Mouse (Mus musculus) limb, embryonic 15.5 days (tissue): ENCODE results near the gene Hs6st3. TPM values are rescaled to one million over a fixed set of nuclear protein-coding genes. Genes with fewer than 3 reads are reported as not detected.

Experiments
- ATAC-seq: fragments of 200-750 bp; cut with Nextera tagmentation; 2 replicates; pipeline ENCODE4 v1.8.0; 2017; ENCODE audit warnings: low read depth, moderate TSS enrichment; ENCODE audit not compliant: insufficient number of reproducible peaks, low FRiP score, low TSS enrichment
- H3K27ac ChIP-seq: fragments of 300-500 bp; sonication (generic); 2 replicates; pipeline ENCODE4 v1.5.1; 2015; ENCODE audit warnings: moderate library complexity, mild to moderate bottlenecking, inconsistent platforms
- H3K27me3 ChIP-seq: fragments of 300-500 bp; sonication (generic); 2 replicates; pipeline ENCODE4 v1.6.1; 2015; ENCODE audit warnings: inconsistent platforms
- H3K36me3 ChIP-seq: fragments of 300-500 bp; sonication (generic); 2 replicates; pipeline ENCODE4 v1.6.1; 2015; ENCODE audit warnings: inconsistent platforms
- H3K4me1 ChIP-seq: fragments of 300-500 bp; sonication (generic); 2 replicates; pipeline ENCODE4 v1.6.1; 2015; ENCODE audit warnings: inconsistent platforms
- H3K4me2 ChIP-seq: fragments of 300-500 bp; sonication (generic); 2 replicates; pipeline ENCODE4 v1.6.1; 2015; ENCODE audit warnings: mild to moderate bottlenecking, inconsistent platforms
- H3K4me3 ChIP-seq: fragments of 300-500 bp; sonication (generic); 2 replicates; pipeline ENCODE4 v1.5.1; 2015; ENCODE audit warnings: mild to moderate bottlenecking, inconsistent platforms
- H3K9ac ChIP-seq: fragments of 300-500 bp; sonication (generic); 2 replicates; pipeline ENCODE4 v1.6.1; 2015; ENCODE audit warnings: inconsistent platforms
- H3K9me3 ChIP-seq: fragments of 300-500 bp; sonication (generic); 2 replicates; pipeline ENCODE4 v1.6.1; 2016; ENCODE audit warnings: inconsistent platforms
- whole genome bisulfite sequencing: fragments of 180-500 bp; shearing (Covaris S2); methylation state at CpG from one replicate; pipeline ENCODE4 v1.1.7; 2015; 5-methylcytosine and 5-hydroxymethylcytosine counted together
- polyA plus RNA-seq: library from polyadenylated mRNA; unstranded; fragments of >200 nt; fragmentation: Nextera tagmentation; extraction: Ambion mirVana; gene quantifications from 2 replicates; pipeline ENCODE4 v1.2.1, GENCODE M21; 2015

Gene Hs6st3
- polyA plus RNA-seq: 0.24 and 0.26 TPM in 2 replicates

DNA sequence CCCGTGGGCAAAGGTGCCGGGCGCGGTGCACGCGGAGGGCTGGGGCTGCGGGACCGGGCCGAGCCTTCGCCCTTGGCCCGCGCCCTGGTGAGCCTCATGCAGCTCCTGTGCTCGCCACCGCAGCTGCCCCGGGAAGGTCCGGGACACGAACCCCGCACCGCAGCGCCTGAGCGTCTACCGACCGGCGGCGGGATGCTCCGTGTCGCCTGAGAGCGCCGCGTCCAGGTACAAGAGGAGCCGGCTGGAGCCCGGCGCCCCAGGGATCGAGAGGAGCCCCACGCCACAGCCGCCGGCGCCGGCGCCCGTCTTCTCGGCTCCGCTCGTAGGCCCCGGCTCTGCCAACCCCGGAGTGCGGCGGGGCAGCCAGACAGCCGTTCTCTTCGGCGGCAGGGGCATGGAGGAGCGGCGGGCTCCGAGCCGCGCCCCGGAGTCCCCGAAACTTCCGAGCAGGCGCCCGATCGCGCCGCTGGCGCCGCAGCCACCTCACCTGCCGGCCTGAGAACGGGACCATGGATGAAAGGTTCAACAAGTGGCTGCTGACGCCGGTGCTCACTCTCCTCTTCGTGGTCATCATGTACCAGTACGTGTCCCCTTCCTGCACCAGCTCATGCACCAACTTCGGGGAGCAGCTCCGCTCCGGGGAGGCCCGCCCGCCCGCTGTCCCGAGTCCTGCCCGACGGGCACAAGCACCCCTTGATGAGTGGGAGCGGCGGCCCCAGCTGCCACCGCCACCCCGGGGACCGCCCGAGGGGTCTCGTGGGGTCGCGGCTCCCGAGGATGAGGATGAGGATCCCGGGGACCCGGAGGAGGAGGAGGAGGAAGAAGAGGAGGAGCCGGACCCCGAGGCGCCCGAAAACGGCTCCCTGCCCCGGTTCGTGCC, at the start of gene Hs6st3:
TSS of gene Hs6st3 (plus strand) at position 436 of the 880 bp plus-strand sequence.
- H3K9me3 ChIP-seq: no peaks in the 10 kb centered on the region
- peak within 1 kb of the TSS; percentile 56 for H3K9ac ChIP-seq
- H3K4me3 ChIP-seq: peak within 1 kb of the TSS; percentile 69
- peaks cover 14% of the 10 kb centered on the region for H3K4me1 ChIP-seq
- H3K36me3 ChIP-seq: no peaks in the 10 kb centered on the region
- H3K27me3 ChIP-seq: peaks cover 57% of the 10 kb centered on the region
- H3K4me2 ChIP-seq: peak within 1 kb of the TSS; percentile 99
- H3K27ac ChIP-seq: no peak within 1 kb of the TSS
- no peak for ATAC-seq
- under 1% methylated on average over 100 of the region's 100 CpGs for WGBS

DNA sequence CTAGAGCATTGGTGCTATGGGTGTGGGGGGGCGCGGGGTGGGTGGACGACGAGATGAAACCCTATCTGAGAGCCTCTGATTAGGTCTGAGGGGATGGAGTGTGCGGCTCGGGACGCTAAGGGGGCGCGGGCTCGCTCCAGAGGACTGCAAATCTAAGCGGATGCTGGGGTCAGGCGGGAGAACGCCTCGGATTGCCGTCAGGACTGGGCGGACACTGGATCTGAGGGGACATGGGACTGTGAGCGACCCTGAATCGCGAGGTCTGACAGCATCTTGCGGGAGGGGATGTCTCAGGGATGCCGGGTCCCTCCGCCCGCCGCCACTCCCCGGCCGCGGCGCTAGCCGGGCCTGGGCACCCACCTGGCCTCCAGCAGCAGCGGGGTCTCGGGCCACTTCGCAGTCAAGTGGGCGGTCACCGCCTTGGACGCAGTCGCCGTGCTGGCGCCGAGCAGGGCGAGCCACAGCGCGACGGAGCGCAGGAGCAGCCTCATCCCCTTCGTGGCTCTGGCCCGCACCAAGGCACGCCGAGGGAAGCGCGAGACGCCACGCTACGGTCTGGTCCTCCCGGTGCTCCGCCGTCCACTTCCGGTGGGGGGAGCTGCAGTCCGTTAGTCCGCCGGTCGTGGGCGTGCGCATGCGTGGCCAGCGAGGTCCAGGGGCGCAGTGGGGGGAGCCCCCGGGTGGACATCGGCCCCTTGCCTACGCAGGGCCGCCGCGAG, 39.1 kb upstream of the Hs6st3 start, which contains the start of gene Uggt2:
TSS of gene Uggt2 (minus strand) at position 580 of the 719 bp plus-strand sequence.
- H3K9me3 ChIP-seq: no peaks in the 10 kb centered on the region
- ATAC-seq: peak; percentile 92
- H3K4me2 ChIP-seq: peak within 1 kb of the TSS; percentile 84
- H3K9ac ChIP-seq: peak within 1 kb of the TSS; percentile 89
- H3K36me3 ChIP-seq: no peaks in the 10 kb centered on the region; the same call in 1 of the 2 replicates
- H3K27me3 ChIP-seq: no peaks in the 10 kb centered on the region
- H3K27ac ChIP-seq: peak within 1 kb of the TSS; percentile 85
- WGBS: under 1% methylated on average over 71 of the region's 72 CpGs
- H3K4me1 ChIP-seq: peaks cover 9% of the 10 kb centered on the region; the same call in 1 of the 2 replicates
- H3K4me3 ChIP-seq: peak within 1 kb of the TSS; percentile 86

DNA sequence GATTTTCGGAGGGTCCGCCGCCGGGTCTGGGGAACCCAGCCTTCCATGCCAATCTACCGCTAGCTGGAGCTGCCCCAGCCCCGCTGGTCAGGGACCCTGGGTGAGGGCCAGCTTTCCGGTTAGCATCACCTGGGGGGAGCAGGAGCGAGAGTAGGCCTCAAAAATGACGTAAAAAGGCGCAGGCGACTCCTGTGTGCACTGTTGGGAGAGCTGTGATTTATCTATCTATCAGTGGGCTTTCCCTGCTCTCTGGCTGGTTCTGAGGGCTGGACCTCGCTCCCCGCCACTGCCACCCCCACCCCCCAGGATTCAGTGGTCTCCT, 38.6 kb upstream of the Hs6st3 start:
- no peaks in the 10 kb centered on the region for H3K9me3 ChIP-seq
- H3K27me3 ChIP-seq: no peaks in the 10 kb centered on the region
- H3K9ac ChIP-seq: peak overlapping the region; percentile 89
- peak overlapping the region; percentile 85 for H3K27ac ChIP-seq
- peak overlapping the region; percentile 84 for H3K4me2 ChIP-seq
- H3K36me3 ChIP-seq: no peaks in the 10 kb centered on the region; the same call in 1 of the 2 replicates
- peaks cover 9% of the 10 kb centered on the region; the same call in 1 of the 2 replicates for H3K4me1 ChIP-seq
- ATAC-seq: peak; percentile 64; the same call in 1 of the 2 replicates
- WGBS: 2% methylated on average over 13 of the region's 13 CpGs
- peak overlapping the region; percentile 86 for H3K4me3 ChIP-seq

DNA sequence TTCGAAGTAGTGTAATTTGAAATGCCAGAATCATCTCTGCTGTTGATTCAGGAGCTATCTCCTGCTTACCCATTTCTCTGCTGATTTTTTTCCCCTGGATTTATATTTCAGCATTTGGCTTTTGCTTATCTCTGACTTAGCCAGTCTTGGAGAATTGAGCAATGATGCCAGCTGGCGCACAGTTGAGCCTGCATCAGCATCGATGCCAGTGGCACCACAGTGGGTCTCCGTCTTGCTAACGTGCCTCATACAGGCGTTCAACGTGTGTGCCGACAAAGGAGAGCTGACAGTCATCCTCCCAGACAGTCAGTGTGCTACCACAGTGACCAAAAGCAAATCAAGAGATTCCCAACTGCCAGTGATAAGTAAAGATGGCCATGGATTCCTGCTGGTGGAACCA, 30.6 kb upstream of the Hs6st3 start:
- H3K36me3 ChIP-seq: no peaks in the 10 kb centered on the region
- no peak overlapping the region for H3K27ac ChIP-seq
- H3K4me1 ChIP-seq: no peaks in the 10 kb centered on the region
- H3K9me3 ChIP-seq: no peaks in the 10 kb centered on the region
- H3K4me3 ChIP-seq: no peak overlapping the region
- H3K27me3 ChIP-seq: no peaks in the 10 kb centered on the region
- ATAC-seq: no peak
- no peak overlapping the region for H3K9ac ChIP-seq
- H3K4me2 ChIP-seq: no peak overlapping the region
- WGBS: 92% methylated on average over 8 of the region's 8 CpGs

DNA sequence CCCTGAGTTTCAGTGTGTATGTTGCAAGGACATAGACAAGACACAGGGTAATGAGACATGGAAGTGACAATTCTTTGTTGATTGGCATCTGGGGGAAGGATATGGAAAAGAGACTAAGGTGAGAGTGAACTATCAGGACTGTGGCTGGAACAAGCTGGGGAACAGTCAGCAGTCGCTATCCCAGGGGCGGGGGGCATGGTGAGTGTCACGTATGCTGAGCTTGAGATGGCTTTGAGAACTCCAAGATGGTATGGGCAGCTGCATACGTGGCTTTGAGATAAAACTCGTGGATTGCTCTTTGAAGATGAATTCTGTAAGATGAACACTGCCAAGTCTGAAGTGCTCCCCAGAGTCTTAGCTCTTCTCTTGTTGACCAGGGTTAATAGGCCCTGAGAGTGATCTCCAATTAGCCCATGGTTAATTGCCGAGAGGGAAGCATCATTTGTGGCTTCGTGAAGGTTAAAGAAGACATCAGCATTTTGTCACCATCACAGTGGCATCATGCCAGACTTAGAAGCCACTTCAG, 29.3 kb upstream of the Hs6st3 start:
- Histone ChIP-seq H3K4me3 (no peak overlapping the region), H3K27me3 (no peaks in the 10 kb centered on the region), H3K4me1 (no peaks in the 10 kb centered on the region), H3K4me2 (no peak overlapping the region), H3K36me3 (no peaks in the 10 kb centered on the region), H3K27ac (no peak overlapping the region), H3K9me3 (no peaks in the 10 kb centered on the region), H3K9ac (no peak overlapping the region)
- 72% methylated on average over 7 of the region's 7 CpGs for WGBS
- no peak for ATAC-seq

DNA sequence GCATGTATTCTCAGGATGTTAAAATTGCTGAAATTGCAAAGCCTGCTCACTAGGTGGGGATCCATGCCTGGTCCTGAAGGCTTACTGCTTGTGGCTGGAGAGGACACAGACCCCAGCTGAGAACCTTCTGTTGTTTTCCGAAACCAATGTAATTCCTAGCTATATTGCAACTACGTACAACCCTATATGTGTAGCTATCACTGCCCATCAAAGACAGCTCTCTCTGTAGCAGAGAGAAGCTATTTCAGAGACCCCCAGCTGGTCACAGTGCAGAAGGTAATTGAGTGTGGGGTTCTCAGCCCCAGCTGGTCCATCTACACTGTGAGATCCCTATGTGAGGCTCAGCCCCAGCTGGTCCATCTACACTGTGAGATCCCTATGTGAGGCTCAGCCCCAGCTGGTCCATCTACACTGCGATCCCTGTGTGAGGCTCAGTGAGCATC, 28.3 kb upstream of the Hs6st3 start:
- no peaks in the 10 kb centered on the region for H3K4me1 ChIP-seq
- H3K4me2 ChIP-seq: no peak overlapping the region
- H3K9me3 ChIP-seq: no peaks in the 10 kb centered on the region
- no peak overlapping the region for H3K4me3 ChIP-seq
- no peak overlapping the region for H3K27ac ChIP-seq
- ATAC-seq: no peak
- no peak overlapping the region for H3K9ac ChIP-seq
- H3K27me3 ChIP-seq: no peaks in the 10 kb centered on the region
- WGBS: 83% methylated on average over 3 of the region's 3 CpGs
- H3K36me3 ChIP-seq: no peaks in the 10 kb centered on the region

DNA sequence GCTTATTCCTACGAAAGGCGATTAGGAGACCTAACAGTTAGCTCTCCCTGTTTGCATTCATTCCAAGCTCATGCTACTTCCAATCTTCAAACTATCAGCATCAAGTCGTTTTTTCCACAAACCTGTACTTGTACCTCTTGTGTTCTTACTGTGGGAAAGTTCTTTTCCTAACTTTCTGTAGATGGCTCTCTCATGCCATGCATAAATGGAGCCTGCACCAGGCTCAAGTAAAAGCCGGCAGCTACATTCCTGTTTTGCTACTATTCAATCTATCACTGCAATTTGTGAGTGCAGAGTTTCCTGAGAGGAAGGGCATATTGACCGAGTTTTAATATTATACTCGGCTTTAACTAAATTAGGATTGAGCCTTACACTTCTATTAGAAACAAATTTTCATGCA, 25.6 kb upstream of the Hs6st3 start:
- ATAC-seq: no peak
- no peak overlapping the region for H3K4me3 ChIP-seq
- H3K27ac ChIP-seq: no peak overlapping the region
- no peaks in the 10 kb centered on the region for H3K4me1 ChIP-seq
- WGBS: 53% methylated on average over 6 of the region's 6 CpGs
- H3K9me3 ChIP-seq: no peaks in the 10 kb centered on the region
- no peaks in the 10 kb centered on the region for H3K27me3 ChIP-seq
- no peak overlapping the region for H3K4me2 ChIP-seq
- no peak overlapping the region for H3K9ac ChIP-seq
- H3K36me3 ChIP-seq: no peaks in the 10 kb centered on the region

DNA sequence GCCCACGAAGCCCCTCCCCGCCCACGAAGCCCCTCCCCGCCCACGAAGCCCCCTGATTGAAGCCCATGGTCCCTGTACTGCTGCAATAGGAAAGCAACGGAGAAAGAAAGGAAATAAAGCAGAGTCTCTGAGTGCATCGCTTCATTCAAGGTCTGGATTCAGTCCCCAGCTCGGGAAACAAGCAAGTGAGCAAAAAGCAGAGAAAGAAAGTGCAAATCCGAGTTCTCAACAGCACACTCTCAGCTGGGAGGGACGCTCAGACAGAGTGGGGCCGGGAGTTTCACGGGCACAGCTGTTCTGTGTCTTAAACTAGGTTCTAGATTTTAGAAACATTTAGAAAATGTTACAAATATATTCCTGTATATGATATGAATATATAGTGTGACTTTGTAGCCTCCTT, 14.6 kb upstream of the Hs6st3 start:
- Histone ChIP-seq H3K27me3 (no peaks in the 10 kb centered on the region), H3K9ac (0 out of 2 replicates have a peak overlapping the region, but pooled peaks have one; percentile 26), H3K9me3 (no peaks in the 10 kb centered on the region), H3K36me3 (no peaks in the 10 kb centered on the region), H3K27ac (peak overlapping the region; percentile 11; the same call in 1 of the 2 replicates), H3K4me2 (peak overlapping the region; percentile 50), H3K4me1 (no peaks in the 10 kb centered on the region), H3K4me3 (peak overlapping the region; percentile 36)
- no peak for ATAC-seq
- 3% methylated on average over 12 of the region's 12 CpGs for WGBS

DNA sequence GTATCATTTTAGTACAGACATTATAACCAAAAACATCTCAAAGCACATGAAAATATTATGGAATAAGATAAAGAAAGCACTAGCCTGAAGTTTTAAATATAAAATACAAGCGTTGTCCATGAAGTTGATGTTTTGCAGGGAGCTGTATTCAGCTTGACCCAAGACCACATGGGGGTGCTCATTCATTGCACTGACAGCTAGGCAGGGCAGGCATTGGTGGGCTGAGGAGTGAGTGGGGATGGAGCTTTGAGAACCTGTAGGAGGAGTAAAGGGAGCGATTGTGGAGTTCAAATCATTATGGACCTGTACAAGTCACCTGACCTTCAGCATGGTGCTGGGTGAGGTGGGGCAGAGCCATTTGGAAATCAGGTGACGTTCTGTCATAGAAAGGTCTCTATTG, 14.1 kb upstream of the Hs6st3 start:
- no peaks in the 10 kb centered on the region for H3K4me1 ChIP-seq
- no peaks in the 10 kb centered on the region for H3K36me3 ChIP-seq
- H3K27ac ChIP-seq: no peak overlapping the region
- 30% methylated on average over 3 of the region's 3 CpGs for WGBS
- peak overlapping the region; percentile 36 for H3K4me3 ChIP-seq
- H3K9ac ChIP-seq: no peak overlapping the region
- H3K9me3 ChIP-seq: no peaks in the 10 kb centered on the region
- no peaks in the 10 kb centered on the region for H3K27me3 ChIP-seq
- ATAC-seq: 0 out of 2 replicates have a peak, but pooled peaks have one; percentile 52
- peak overlapping the region; percentile 50 for H3K4me2 ChIP-seq

DNA sequence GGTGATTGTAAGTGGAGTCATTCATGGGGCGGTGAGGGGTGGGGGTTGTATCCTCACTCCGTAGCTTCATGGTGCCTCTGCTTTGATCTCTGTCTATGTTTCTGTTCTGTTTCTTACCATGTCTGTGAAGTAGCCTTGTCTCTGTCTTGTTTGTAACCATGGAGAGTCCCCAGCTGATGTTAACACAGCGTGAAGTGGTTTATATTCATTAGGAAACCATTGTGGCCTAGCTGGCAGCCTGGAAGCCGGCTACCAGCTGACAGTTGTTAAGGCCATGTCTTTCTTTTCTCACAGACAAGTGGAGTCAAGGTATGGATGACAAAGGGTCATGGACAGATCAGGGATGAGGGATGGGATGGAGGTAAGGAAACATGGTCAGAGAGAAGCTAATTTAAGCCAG, 12.3 kb upstream of the Hs6st3 start:
- no peaks in the 10 kb centered on the region for H3K27me3 ChIP-seq
- H3K27ac ChIP-seq: no peak overlapping the region
- H3K4me3 ChIP-seq: no peak overlapping the region
- no peaks in the 10 kb centered on the region for H3K36me3 ChIP-seq
- no peak for ATAC-seq
- 65% methylated on average over 4 of the region's 4 CpGs for WGBS
- no peaks in the 10 kb centered on the region for H3K9me3 ChIP-seq
- H3K4me1 ChIP-seq: no peaks in the 10 kb centered on the region
- H3K4me2 ChIP-seq: no peak overlapping the region
- H3K9ac ChIP-seq: no peak overlapping the region

DNA sequence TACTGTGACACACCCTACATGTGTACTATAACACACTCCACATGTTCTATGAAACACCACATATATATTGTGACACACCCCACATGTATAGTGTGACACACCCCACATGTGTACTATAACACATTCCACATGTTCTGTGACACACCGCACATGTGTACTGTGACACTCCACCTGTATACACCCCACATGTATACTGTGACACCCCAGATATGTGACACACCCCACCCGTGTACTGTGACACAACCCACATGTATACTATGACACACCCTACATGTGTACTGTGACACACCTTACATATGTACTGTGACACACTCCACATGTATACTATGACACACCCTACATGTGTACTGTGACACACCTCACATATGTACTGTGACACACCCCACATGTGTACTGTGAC, 10.8 kb upstream of the Hs6st3 start:
- peak; percentile 44; the same call in 1 of the 2 replicates for ATAC-seq
- Histone ChIP-seq H3K27me3 (no peaks in the 10 kb centered on the region), H3K36me3 (no peaks in the 10 kb centered on the region), H3K9ac (no peak overlapping the region), H3K4me3 (no peak overlapping the region), H3K4me2 (no peak overlapping the region), H3K4me1 (no peaks in the 10 kb centered on the region), H3K9me3 (no peaks in the 10 kb centered on the region), H3K27ac (no peak overlapping the region)
- WGBS: 92% methylated on average over 2 of the region's 2 CpGs
